Mouse (Mus musculus): ENCODE data around the gene Lamc2. TPM values are rescaled to one million over a fixed set of nuclear protein-coding genes. Genes with fewer than 3 reads are reported as not detected.

Lamc2 gene
- polyA plus RNA-seq, 1 experiment from 2014 or later = 0.92 TPM

DNA sequence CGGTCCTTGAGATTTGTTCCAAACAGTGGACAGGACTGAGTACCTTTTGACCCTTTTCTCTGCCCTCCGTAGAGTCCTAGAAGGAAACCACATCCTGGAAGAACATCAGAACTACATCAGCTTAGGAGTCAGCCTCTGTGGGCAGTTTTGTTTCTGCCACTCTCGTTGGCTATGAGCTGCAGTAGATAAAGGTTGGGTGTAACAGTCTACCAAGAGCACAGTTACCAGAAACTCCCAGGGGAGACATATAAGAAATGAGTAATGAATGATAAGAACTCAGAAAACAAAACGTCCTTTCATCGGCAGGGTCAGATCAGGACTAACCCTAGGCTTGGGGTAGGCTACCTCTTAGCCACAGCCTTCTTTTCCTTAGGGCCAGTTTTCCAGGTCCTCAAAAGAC is 64.9 kb downstream of the Lamc2 start:
- no peak overlapping the region for H3K27ac ChIP-seq (replicated peaks)
- 78% methylated on average over 5 of the region's 5 CpGs for WGBS
- H3K4me1 ChIP-seq (replicated peaks) = no peaks in the 10 kb centered on the region
- 0 out of 2 replicates have a peak, but pooled peaks cover 4% of the 10 kb centered on the region for H3K27me3 ChIP-seq
- ATAC-seq (ENCODE audit: low read depth) = no peak
- H3K9ac ChIP-seq = no peak overlapping the region
- no peak overlapping the region for H3K4me3 ChIP-seq
- no peaks in the 10 kb centered on the region for H3K36me3 ChIP-seq
- no peak overlapping the region for H3K4me2 ChIP-seq
- H3K9me3 ChIP-seq = no peaks in the 10 kb centered on the region

- Histone ChIP-seq H3K9me3 (no peaks in the 10 kb centered on the region), H3K4me1 (replicated peaks) (no peaks in the 10 kb centered on the region), H3K27me3 (0 out of 2 replicates have a peak, but pooled peaks cover 4% of the 10 kb centered on the region), H3K27ac (replicated peaks) (no peak overlapping the region), H3K36me3 (peaks cover 3% of the 10 kb centered on the region), H3K4me2 (no peak overlapping the region), H3K9ac (no peak overlapping the region), H3K4me3 (no peak overlapping the region)
- no peak for ATAC-seq (ENCODE audit: low read depth)
- WGBS = 83% methylated on average over 6 of the region's 6 CpGs
Measured at GRCm38 (mm10) chr1:153120544-153120943, 65.7 kb downstream of the Lamc2 start.

DNA sequence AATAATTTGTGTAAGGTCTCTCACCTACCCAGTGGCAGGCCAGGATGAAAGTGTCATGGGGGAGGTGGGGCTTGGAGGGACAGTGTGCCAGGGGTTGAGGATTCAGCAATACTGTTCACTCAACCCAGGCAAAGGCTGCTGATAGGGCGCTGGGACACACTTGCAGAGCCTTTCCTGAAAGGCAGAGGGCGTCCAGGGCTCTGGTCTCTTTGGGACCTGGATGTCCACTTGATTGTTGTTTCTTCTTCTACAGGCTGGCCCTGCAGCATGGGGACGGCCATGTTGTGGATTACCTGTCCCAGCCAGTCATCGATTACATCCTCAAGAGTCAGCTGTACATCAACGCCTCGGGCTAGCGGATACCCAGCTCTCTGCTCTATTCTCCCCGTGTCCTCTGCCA is 70.9 kb downstream of the Lamc2 start:
- Histone ChIP-seq H3K36me3 (peaks cover 31% of the 10 kb centered on the region), H3K27ac (replicated peaks) (no peak overlapping the region), H3K4me2 (no peak overlapping the region), H3K9ac (no peak overlapping the region), H3K27me3 (0 out of 2 replicates have a peak, but pooled peaks cover 4% of the 10 kb centered on the region), H3K9me3 (no peaks in the 10 kb centered on the region), H3K4me1 (replicated peaks) (no peaks in the 10 kb centered on the region), H3K4me3 (no peak overlapping the region)
- no peak for ATAC-seq (ENCODE audit: low read depth)
- 89% methylated on average over 8 of the region's 8 CpGs for WGBS

DNA sequence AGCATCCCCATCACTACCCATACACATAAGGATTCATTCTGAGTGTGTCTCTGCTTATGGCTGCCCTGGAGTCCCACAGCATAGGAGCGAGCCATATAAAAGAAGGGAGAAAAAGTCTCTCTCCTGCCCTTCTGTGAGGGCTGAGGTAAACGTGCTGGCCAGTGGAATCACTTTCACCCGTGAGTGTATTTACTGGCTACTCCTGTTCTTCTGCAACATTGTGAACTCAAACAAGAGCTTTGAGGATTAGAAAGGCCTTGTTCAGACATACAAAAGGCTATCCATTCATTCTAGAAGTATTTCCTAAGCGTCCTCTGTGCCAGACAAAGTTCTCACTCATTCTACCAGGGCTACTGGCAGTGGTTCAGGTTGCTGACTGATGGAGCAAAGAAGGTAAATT is 74.7 kb downstream of the Lamc2 start:
- ATAC-seq (ENCODE audit: low read depth) = no peak
- Histone ChIP-seq H3K27ac (replicated peaks) (no peak overlapping the region), H3K4me3 (no peak overlapping the region), H3K9me3 (no peaks in the 10 kb centered on the region), H3K27me3 (no peaks in the 10 kb centered on the region), H3K36me3 (peaks cover 31% of the 10 kb centered on the region), H3K4me1 (replicated peaks) (peaks cover 8% of the 10 kb centered on the region; the same call in 1 of the 2 replicates), H3K4me2 (no peak overlapping the region), H3K9ac (no peak overlapping the region)
- 73% methylated on average over 4 of the region's 4 CpGs for WGBS

DNA sequence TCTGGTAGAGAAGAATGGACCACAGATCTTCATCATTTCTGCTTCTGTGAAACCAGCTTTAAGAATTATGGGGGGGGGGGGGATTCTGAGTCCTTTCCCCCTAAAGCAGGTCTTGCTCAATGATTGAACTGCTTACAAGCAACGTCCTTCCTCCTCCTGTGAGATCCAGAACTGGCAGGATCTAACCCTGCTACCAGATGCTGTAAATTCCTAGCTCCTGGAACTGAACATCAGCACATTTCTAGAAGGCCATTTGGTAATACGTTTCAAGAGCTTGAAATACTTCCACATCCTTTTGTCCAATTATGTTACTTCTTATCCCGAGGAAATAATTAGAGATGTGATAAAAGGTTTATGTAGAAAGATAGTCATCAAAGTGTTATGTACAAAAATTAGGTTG is 76.4 kb downstream of the Lamc2 start:
- H3K36me3 ChIP-seq = peaks cover 24% of the 10 kb centered on the region
- WGBS = 77% methylated on average over 3 of the region's 3 CpGs
- H3K4me1 ChIP-seq (replicated peaks) = peaks cover 8% of the 10 kb centered on the region
- no peak overlapping the region for H3K9ac ChIP-seq
- H3K27ac ChIP-seq (replicated peaks) = no peak overlapping the region
- no peak overlapping the region for H3K4me2 ChIP-seq
- no peaks in the 10 kb centered on the region for H3K27me3 ChIP-seq
- H3K9me3 ChIP-seq = no peaks in the 10 kb centered on the region
- ATAC-seq (ENCODE audit: low read depth) = no peak
- H3K4me3 ChIP-seq = no peak overlapping the region

- Histone ChIP-seq H3K27ac (replicated peaks) (no peak overlapping the region), H3K9ac (no peak overlapping the region), H3K27me3 (no peaks in the 10 kb centered on the region), H3K4me1 (replicated peaks) (peaks cover 8% of the 10 kb centered on the region), H3K9me3 (no peaks in the 10 kb centered on the region), H3K4me3 (no peak overlapping the region), H3K4me2 (no peak overlapping the region), H3K36me3 (peaks cover 22% of the 10 kb centered on the region)
- no peak for ATAC-seq (ENCODE audit: low read depth)
- 86% methylated on average over 5 of the region's 5 CpGs for WGBS
Measured at GRCm38 (mm10) chr1:153109346-153109745, 76.9 kb downstream of the Lamc2 start.

DNA sequence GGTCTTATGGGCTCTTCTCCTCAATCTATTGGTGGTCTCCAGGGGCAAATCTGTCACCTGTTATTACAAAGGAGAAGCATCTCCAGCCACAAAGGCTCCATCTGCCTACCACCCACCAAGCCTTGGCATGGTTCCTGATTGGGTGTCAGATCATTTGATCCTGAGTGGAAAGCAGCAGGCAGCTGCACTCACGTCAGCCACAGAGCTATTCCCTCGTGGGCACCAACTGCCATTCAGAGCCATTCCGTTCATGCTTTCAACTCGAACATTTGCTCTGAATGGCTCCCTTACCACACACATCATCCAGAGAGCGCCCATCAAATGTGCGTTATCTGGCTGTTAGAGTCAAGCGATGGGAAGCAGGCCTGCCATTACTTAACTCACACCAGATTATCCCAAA is 78.4 kb downstream of the Lamc2 start:
- ATAC-seq (ENCODE audit: low read depth) = peak; percentile 87
- Histone ChIP-seq H3K9me3 (no peaks in the 10 kb centered on the region), H3K4me2 (no peak overlapping the region), H3K4me3 (no peak overlapping the region), H3K4me1 (replicated peaks) (peaks cover 8% of the 10 kb centered on the region), H3K36me3 (peaks cover 20% of the 10 kb centered on the region), H3K9ac (no peak overlapping the region), H3K27ac (replicated peaks) (peak overlapping the region; percentile 49; the same call in 1 of the 2 replicates), H3K27me3 (no peaks in the 10 kb centered on the region)
- 23% methylated on average over 7 of the region's 7 CpGs for WGBS

- Histone ChIP-seq H3K4me3 (no peak overlapping the region), H3K4me2 (no peak overlapping the region), H3K27me3 (no peaks in the 10 kb centered on the region), H3K27ac (replicated peaks) (no peak overlapping the region), H3K9ac (no peak overlapping the region), H3K4me1 (replicated peaks) (peaks cover 8% of the 10 kb centered on the region), H3K36me3 (peaks cover 5% of the 10 kb centered on the region; the same call in 1 of the 2 replicates), H3K9me3 (no peaks in the 10 kb centered on the region)
- WGBS = 77% methylated on average over 11 of the region's 12 CpGs
- ATAC-seq (ENCODE audit: low read depth) = no peak
Measured at GRCm38 (mm10) chr1:153104804-153105203, 81.4 kb downstream of the Lamc2 start.

DNA sequence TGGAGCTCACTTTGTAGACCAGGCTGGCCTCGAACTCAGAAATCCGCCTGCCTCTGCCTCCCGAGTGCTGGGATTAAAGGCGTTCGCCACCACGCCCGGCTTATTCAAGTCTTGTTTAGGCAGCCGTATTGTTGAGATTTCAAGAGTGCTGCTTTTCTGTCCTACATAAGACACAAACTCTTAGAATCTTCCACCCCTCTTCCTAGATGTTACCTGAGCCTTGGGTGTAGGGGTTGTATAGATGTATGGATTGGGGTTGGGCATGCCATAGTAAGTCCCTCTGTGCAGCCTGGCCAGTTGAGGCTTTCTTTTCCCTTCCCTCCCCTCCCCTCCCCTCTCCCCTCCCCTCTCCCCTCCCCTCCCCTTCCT is 83.1 kb downstream of the Lamc2 start:
- Histone ChIP-seq H3K4me3 (no peak overlapping the region), H3K4me2 (no peak overlapping the region), H3K27me3 (no peaks in the 10 kb centered on the region), H3K9ac (no peak overlapping the region), H3K9me3 (no peaks in the 10 kb centered on the region), H3K4me1 (replicated peaks) (peaks cover 8% of the 10 kb centered on the region), H3K27ac (replicated peaks) (no peak overlapping the region), H3K36me3 (peaks cover 10% of the 10 kb centered on the region; the same call in 1 of the 2 replicates)
- WGBS = 95% methylated on average over 8 of the region's 8 CpGs
- no peak for ATAC-seq (ENCODE audit: low read depth)

GRCm38 (mm10) chr1:153102296-153103185 is 83.7 kb downstream of the Lamc2 start:
- no peak overlapping the region for H3K4me2 ChIP-seq
- WGBS = 90% methylated on average over 17 of the region's 17 CpGs
- no peaks in the 10 kb centered on the region for H3K27me3 ChIP-seq
- no peak overlapping the region for H3K9ac ChIP-seq
- peaks cover 2% of the 10 kb centered on the region for H3K4me1 ChIP-seq (replicated peaks)
- H3K27ac ChIP-seq (replicated peaks) = no peak overlapping the region
- H3K36me3 ChIP-seq = peaks cover 13% of the 10 kb centered on the region; the same call in 1 of the 2 replicates
- no peaks in the 10 kb centered on the region for H3K9me3 ChIP-seq
- no peak overlapping the region for H3K4me3 ChIP-seq
- ATAC-seq (ENCODE audit: low read depth) = no peak

- Histone ChIP-seq H3K4me3 (no peak overlapping the region), H3K4me2 (no peak overlapping the region), H3K36me3 (peaks cover 20% of the 10 kb centered on the region; the same call in 1 of the 2 replicates), H3K4me1 (replicated peaks) (no peaks in the 10 kb centered on the region; the same call in 1 of the 2 replicates), H3K27ac (replicated peaks) (no peak overlapping the region), H3K27me3 (no peaks in the 10 kb centered on the region), H3K9me3 (no peaks in the 10 kb centered on the region), H3K9ac (no peak overlapping the region)
- no peak; the same call in 1 of the 2 replicates for ATAC-seq (ENCODE audit: low read depth)
- WGBS = 45% methylated on average over 9 of the region's 9 CpGs
Measured at GRCm38 (mm10) chr1:153101327-153101880, 84.8 kb downstream of the Lamc2 start.

- Histone ChIP-seq H3K4me1 (replicated peaks) (peaks cover 4% of the 10 kb centered on the region), H3K9ac (no peak overlapping the region), H3K9me3 (no peaks in the 10 kb centered on the region), H3K4me2 (no peak overlapping the region), H3K27ac (replicated peaks) (no peak overlapping the region), H3K27me3 (no peaks in the 10 kb centered on the region), H3K4me3 (no peak overlapping the region), H3K36me3 (peaks cover 20% of the 10 kb centered on the region; the same call in 1 of the 2 replicates)
- ATAC-seq (ENCODE audit: low read depth) = no peak
- WGBS = 60% methylated on average over 9 of the region's 9 CpGs
Measured at GRCm38 (mm10) chr1:153100912-153101311, 85.3 kb downstream of the Lamc2 start.
